8 mouse cellular contexts compared by ENCODE assay signal in genomic region chr7:27590566-27591213, GRCm38 (mm10). TPM values are rescaled to one million over a fixed set of nuclear protein-coding genes. Genes with fewer than 3 reads are reported as not detected.
DNase-seq lines count a peak whose midpoint lies in the region; ATAC-seq and TF ChIP-seq lines count a peak whose summit lies in the region.

No protein-coding gene starts in this region.

- TF ChIP-seq EP300 in stomach, postnatal 0 days (optimal IDR thresholded peaks at IDR 0.05) = no peak

- intact Hi-C loops in left cerebral cortex, postnatal 14 days (cut with DNase I) = loop anchor here (5.0 kb wide), 1 partner anchor 62 kb away; the partner anchor contains the start of gene Ttc9b

- peak; percentile 28 for DNase-seq in cerebellum, adult 8-10 months
- no peak for DNase-seq in cerebellum, adult 18-20 months
- DNase-seq in 3T3-L1 (ENCODE audit: low read depth, low spot score) = peak; percentile 40
- no peak for DNase-seq in limb, embryonic 14.5 days (ENCODE audit: low spot score)
- DNase-seq in stomach, postnatal 0 days (ENCODE audit: low spot score) = no peak
- DNase-seq in adipocyte (ENCODE audit: low spot score) = no peak
- DNase-seq in left cerebral cortex, postnatal 14 days (ENCODE audit: low spot score in 2 of 2) = no peak

- H3K4me2 ChIP-seq in embryonic facial prominence, embryonic 15.5 days (replicated peaks) = peak overlapping the region; percentile 61
- peak overlapping the region; percentile 47 for H3K4me2 ChIP-seq in limb, embryonic 14.5 days (replicated peaks; ENCODE audit: low read depth, low read length, severe bottlenecking)
- H3K4me2 ChIP-seq in stomach, postnatal 0 days (replicated peaks; ENCODE audit: low read depth) = peak overlapping the region; percentile 44

- no peak for ATAC-seq in embryonic facial prominence, embryonic 15.5 days (ENCODE audit: insufficient number of reproducible peaks, low FRiP score, low TSS enrichment, low read depth)
- no peak for ATAC-seq in limb, embryonic 14.5 days (ENCODE audit: low FRiP score, low read depth)
- no peak for ATAC-seq in stomach, postnatal 0 days (ENCODE audit: low FRiP score, low TSS enrichment)

- 61% methylated on average over 4 of the region's 4 CpGs for WGBS in embryonic facial prominence, embryonic 15.5 days
- WGBS in limb, embryonic 14.5 days = 60% methylated on average over 4 of the region's 4 CpGs
- WGBS in stomach, postnatal 0 days = 56% methylated on average over 4 of the region's 4 CpGs

- H3K36me3 ChIP-seq in embryonic facial prominence, embryonic 15.5 days = peaks cover 6% of the 10 kb centered on the region; the same call in 1 of the 2 replicates
- H3K36me3 ChIP-seq in limb, embryonic 14.5 days (ENCODE audit: control insufficient read depth, insufficient read depth, low read length) = no peaks in the 10 kb centered on the region
- H3K36me3 ChIP-seq in stomach, postnatal 0 days (ENCODE audit: control insufficient read depth, insufficient read depth, low read length) = no peaks in the 10 kb centered on the region

- H3K4me3 ChIP-seq in embryonic facial prominence, embryonic 15.5 days (replicated peaks) = peak overlapping the region; percentile 78
- peak overlapping the region; percentile 79 for H3K4me3 ChIP-seq in limb, embryonic 14.5 days (replicated peaks; ENCODE audit: low read length)
- peak overlapping the region; percentile 76 for H3K4me3 ChIP-seq in stomach, postnatal 0 days (ENCODE audit: low read depth, low read length)

- H3K27ac ChIP-seq in embryonic facial prominence, embryonic 15.5 days (replicated peaks) = peak overlapping the region; percentile 99
- H3K27ac ChIP-seq in limb, embryonic 14.5 days (replicated peaks; ENCODE audit: low read depth, low read length) = peak overlapping the region; percentile 76
- peak overlapping the region; percentile 99 for H3K27ac ChIP-seq in stomach, postnatal 0 days (replicated peaks)

- peak; percentile 47 for TF ChIP-seq CTCF in stomach, postnatal 0 days (IDR thresholded peaks at IDR 0.05; ENCODE audit: low read depth)

- H3K27me3 ChIP-seq in embryonic facial prominence, embryonic 15.5 days = no peaks in the 10 kb centered on the region
- H3K27me3 ChIP-seq in limb, embryonic 14.5 days (ENCODE audit: control insufficient read depth, insufficient read depth, low read length) = no peaks in the 10 kb centered on the region
- H3K27me3 ChIP-seq in stomach, postnatal 0 days (ENCODE audit: control insufficient read depth, insufficient read depth, low read length) = no peaks in the 10 kb centered on the region

- H3K4me1 ChIP-seq in embryonic facial prominence, embryonic 15.5 days = peaks cover 23% of the 10 kb centered on the region
- H3K4me1 ChIP-seq in limb, embryonic 14.5 days (ENCODE audit: control insufficient read depth, insufficient read depth, low read length) = peaks cover 5% of the 10 kb centered on the region; the same call in 1 of the 2 replicates
- no peaks in the 10 kb centered on the region for H3K4me1 ChIP-seq in stomach, postnatal 0 days (replicated peaks; ENCODE audit: control insufficient read depth, insufficient read depth)

- peak overlapping the region; percentile 37; the same call in 1 of the 2 replicates for H3K9ac ChIP-seq in embryonic facial prominence, embryonic 15.5 days
- H3K9ac ChIP-seq in limb, embryonic 14.5 days (ENCODE audit: low read depth, low read length, severe bottlenecking) = 0 out of 2 replicates have a peak overlapping the region, but pooled peaks have one; percentile 38
- H3K9ac ChIP-seq in stomach, postnatal 0 days (ENCODE audit: low read length) = peak overlapping the region; percentile 53

- no peak for TF ChIP-seq POLR2A in limb, embryonic 14.5 days (IDR thresholded peaks at IDR 0.05; ENCODE audit: borderline replicate concordance, extremely low read depth, insufficient read depth, insufficient read length)

- no peaks in the 10 kb centered on the region for H3K9me3 ChIP-seq in embryonic facial prominence, embryonic 15.5 days (replicated peaks)
- H3K9me3 ChIP-seq in limb, embryonic 14.5 days (ENCODE audit: control insufficient read depth, low read length) = no peaks in the 10 kb centered on the region
- no peaks in the 10 kb centered on the region for H3K9me3 ChIP-seq in stomach, postnatal 0 days (ENCODE audit: control insufficient read depth, low read length)

RNA-seq across cellular contexts. Expression of gene Akt2, which starts 0.7 kb away (rescaled TPM):
- polyA plus RNA-seq in embryonic facial prominence, embryonic 15.5 days (2015; fragmentation: Nextera tagmentation; extraction: Ambion mirVana) = 114 and 117 TPM in 2 replicates
- polyA plus RNA-seq in limb, embryonic 14.5 days (2012; rRNA removed) = 96.6 and 110 TPM in 2 replicates
- 112 and 119 TPM in 2 replicates for polyA plus RNA-seq in limb, embryonic 14.5 days (2014; fragmentation: Nextera tagmentation; extraction: Ambion mirVana)
- polyA plus RNA-seq in stomach, postnatal 0 days (2015; fragmentation: Nextera tagmentation; extraction: Ambion mirVana) = 42.6 and 46.5 TPM in 2 replicates
- 100 to 1,000 TPM; 114 to 147 TPM for total RNA-seq in left cerebral cortex, postnatal 14 days (2021)

RNA-seq across cellular contexts. Expression of gene 2310022A10Rik, which starts 37.7 kb away (rescaled TPM):
- 36.4 and 38.0 TPM in 2 replicates for polyA plus RNA-seq in embryonic facial prominence, embryonic 15.5 days (2015; fragmentation: Nextera tagmentation; extraction: Ambion mirVana)
- polyA plus RNA-seq in limb, embryonic 14.5 days (2012; rRNA removed) = 39.8 and 49.0 TPM in 2 replicates
- 27.0 and 27.4 TPM in 2 replicates for polyA plus RNA-seq in limb, embryonic 14.5 days (2014; fragmentation: Nextera tagmentation; extraction: Ambion mirVana)
- 11.4 TPM in 2 replicates for polyA plus RNA-seq in stomach, postnatal 0 days (2015; fragmentation: Nextera tagmentation; extraction: Ambion mirVana)
- total RNA-seq in left cerebral cortex, postnatal 14 days (2021) = 10 to 100 TPM; 24.5 to 27.8 TPM

RNA-seq across cellular contexts. Expression of gene Pld3, which starts 37.7 kb away (rescaled TPM):
- polyA plus RNA-seq in embryonic facial prominence, embryonic 15.5 days (2015; fragmentation: Nextera tagmentation; extraction: Ambion mirVana) = 121 and 122 TPM in 2 replicates
- polyA plus RNA-seq in limb, embryonic 14.5 days (2012; rRNA removed) = 147 and 193 TPM in 2 replicates
- 110 and 114 TPM in 2 replicates for polyA plus RNA-seq in limb, embryonic 14.5 days (2014; fragmentation: Nextera tagmentation; extraction: Ambion mirVana)
- 117 and 128 TPM in 2 replicates for polyA plus RNA-seq in stomach, postnatal 0 days (2015; fragmentation: Nextera tagmentation; extraction: Ambion mirVana)
- 100 to 1,000 TPM; 805 to 820 TPM for total RNA-seq in left cerebral cortex, postnatal 14 days (2021)

Comparison
In these comparisons a context has a peak if more than half of its experiments do, and no peak if none do; other contexts are left out.
1. DNase-seq: peak in cerebellum, adult 8-10 months (single experiment) and 3T3-L1 (single experiment); none in cerebellum, adult 18-20 months (0 of 2), limb, embryonic 14.5 days (single experiment), stomach, postnatal 0 days (single experiment), adipocyte (single experiment) and left cerebral cortex, postnatal 14 days (0 of 2).
2. Peak in every context shown above with its lines, with median percentiles within 50 percentile points of each other: H3K27ac ChIP-seq, H3K4me2 ChIP-seq, H3K4me3 ChIP-seq and H3K9ac ChIP-seq.